Mouse (Mus musculus) kidney, adult 2 months (tissue): ENCODE measurements at regions not wholly inside any gene's neighbourhood (a gene's known extent, or its start where the extent isn't known, plus 50 kb on each side); places are given as distances from the start of the nearest gene placed in this dataset.

Source experiments
- DNase-seq: peaks from one replicate; pipeline ENCODE4 v3.0.0; 2021
- H3K27ac ChIP-seq: fragments of 200-500 bp; 2 replicates; pipeline ENCODE4 v1.5.1; 2012; ENCODE audit warnings: low read depth, low read length, control low read depth, inconsistent platforms; ENCODE audit not compliant: insufficient read depth
- H3K27me3 ChIP-seq: fragments of 200-500 bp; replicated peaks from 2 replicates; pipeline ENCODE4 v1.6.1; 2012; ENCODE audit warnings: mild to moderate bottlenecking, moderate library complexity, low read length, inconsistent platforms; ENCODE audit not compliant: control insufficient read depth, insufficient read depth
- H3K36me3 ChIP-seq: fragments of 200-500 bp; 2 replicates; pipeline ENCODE4 v1.6.1; 2012; ENCODE audit warnings: mild to moderate bottlenecking, moderate library complexity, low read length, inconsistent platforms; ENCODE audit not compliant: control insufficient read depth, insufficient read depth
- H3K4me1 ChIP-seq: fragments of 200-500 bp; 2 replicates; pipeline ENCODE4 v1.6.1; 2011; ENCODE audit warnings: low read length; ENCODE audit not compliant: control insufficient read depth, insufficient read depth
- H3K4me3 ChIP-seq: fragments of 200-500 bp; 2 replicates; pipeline ENCODE4 v1.5.1; 2011; ENCODE audit warnings: mild to moderate bottlenecking, low read depth, low read length, control low read depth; ENCODE audit not compliant: insufficient read depth
- CTCF ChIP-seq: fragments of 200-500 bp; conservative IDR thresholded peaks from 2 replicates; pipeline ENCODE4 v1.5.1; 2011; ENCODE audit warnings: low read depth, mild to moderate bottlenecking, control low read depth, low read length, moderate library complexity, mixed read lengths; ENCODE audit not compliant: insufficient read depth, insufficient read length
- POLR2A ChIP-seq: fragments of 200-500 bp; IDR thresholded peaks from one replicate; pipeline ENCODE4 v1.6.1; 2011; ENCODE audit warnings: low read depth, low read length, control low read depth
- WGBS: fragments of 180-500 bp; shearing (Covaris S2); methylation state at CpG from one replicate; pipeline ENCODE4 v1.1.7; 2018; 5-methylcytosine and 5-hydroxymethylcytosine counted together

DNA sequence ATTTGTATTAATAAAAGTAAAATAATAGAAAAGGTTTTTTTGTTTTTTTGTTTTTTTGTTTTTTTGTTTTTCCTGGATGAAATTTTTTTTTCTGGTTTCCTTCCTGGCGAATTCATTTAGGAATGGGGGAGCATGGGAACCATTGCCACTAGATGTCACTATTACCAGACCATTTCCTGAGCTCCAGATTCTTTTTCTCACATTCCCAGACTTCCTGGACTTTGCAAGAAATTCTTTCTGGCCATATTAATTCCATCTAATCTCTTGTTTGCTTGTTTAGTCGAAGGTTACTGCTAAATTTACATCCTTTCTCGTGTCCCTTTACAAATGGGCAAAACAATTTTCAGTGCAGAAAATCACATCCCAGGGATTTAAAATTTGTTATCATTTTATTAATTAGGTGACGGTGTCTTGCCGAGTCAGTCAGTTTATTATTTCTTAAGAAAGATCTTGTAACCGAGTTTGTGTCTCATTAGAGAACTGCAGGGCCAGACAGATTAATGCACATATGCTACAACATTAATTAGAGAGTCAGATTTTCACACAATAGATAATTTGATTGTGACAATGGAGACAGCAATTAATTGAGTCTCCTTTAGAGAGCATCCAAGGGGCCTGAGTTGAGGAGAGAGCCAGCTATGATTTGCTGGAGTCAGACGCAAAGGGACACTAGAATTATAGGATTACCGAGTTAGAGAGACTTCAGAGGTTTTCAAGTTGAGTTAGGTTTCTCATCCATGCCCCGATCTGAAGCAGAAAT lies 1702.5 kb upstream of the Tenm2 start:
- H3K36me3 ChIP-seq: no peaks in the 10 kb centered on the region
- TF ChIP-seq POLR2A (no peak), CTCF (no peak)

More for the DNA sequence above, 1702.5 kb upstream of the Tenm2 start:
- Histone ChIP-seq H3K27ac (no peak overlapping the region), H3K4me1 (no peaks in the 10 kb centered on the region), H3K27me3 (no peaks in the 10 kb centered on the region), H3K4me3 (no peak overlapping the region)
- 42% methylated on average over 9 of the region's 9 CpGs for WGBS
- DNase-seq: peak; percentile 14
